Mouse (Mus musculus): ENCODE results near the gene Tprn. TPM values are rescaled to one million over a fixed set of nuclear protein-coding genes. Genes with fewer than 3 reads are reported as not detected.

Gene Tprn
- polyA plus RNA-seq, 1 experiment = 9.5 TPM

GRCm38 (mm10) chr2:25234551-25235220 lies 27.7 kb upstream of the Tprn start:
- no peak overlapping the region for H3K27ac ChIP-seq (ENCODE audit: insufficient read depth, low read length)
- no peak overlapping the region for H3K4me3 ChIP-seq (ENCODE audit: insufficient read depth, low read length)
- 0 out of 2 replicates have a peak, but pooled peaks cover 3% of the 10 kb centered on the region for H3K4me1 ChIP-seq (ENCODE audit: control insufficient read depth, insufficient read depth, low read length)
- TF ChIP-seq CTCF (IDR thresholded peaks at IDR 0.05; ENCODE audit: borderline replicate concordance, insufficient read depth, low read length) = no peak
- TF ChIP-seq POLR2A (IDR thresholded peaks at IDR 0.05; ENCODE audit: low read depth, low read length) = no peak

GRCm38 (mm10) chr2:25236614-25237013 lies 25.8 kb upstream of the Tprn start, which contains the start of gene Rnf224:
Gene Rnf224, minus strand, starts transcription at chr2:25236787.
- TF ChIP-seq CTCF (IDR thresholded peaks at IDR 0.05; ENCODE audit: borderline replicate concordance, insufficient read depth, low read length) (no peak), POLR2A (IDR thresholded peaks at IDR 0.05; ENCODE audit: low read depth, low read length) (no peak)
- no peak within 1 kb of the TSS for H3K27ac ChIP-seq (ENCODE audit: insufficient read depth, low read length)
- no peak within 1 kb of the TSS for H3K4me3 ChIP-seq (ENCODE audit: insufficient read depth, low read length)
- 0 out of 2 replicates have a peak, but pooled peaks cover 3% of the 10 kb centered on the region for H3K4me1 ChIP-seq (ENCODE audit: control insufficient read depth, insufficient read depth, low read length)

- Histone ChIP-seq H3K4me1 (ENCODE audit: control insufficient read depth, insufficient read depth, low read length) (0 out of 2 replicates have a peak, but pooled peaks cover 3% of the 10 kb centered on the region), H3K27ac (ENCODE audit: insufficient read depth, low read length) (no peak overlapping the region), H3K4me3 (ENCODE audit: insufficient read depth, low read length) (no peak overlapping the region)
- no peak for TF ChIP-seq POLR2A (IDR thresholded peaks at IDR 0.05; ENCODE audit: low read depth, low read length)
- no peak for TF ChIP-seq CTCF (IDR thresholded peaks at IDR 0.05; ENCODE audit: borderline replicate concordance, insufficient read depth, low read length)
These were observed 24.9 kb upstream of the Tprn start for GRCm38 (mm10) chr2:25237522-25237921.

GRCm38 (mm10) chr2:25238106-25238505 lies 24.3 kb upstream of the Tprn start:
- Histone ChIP-seq H3K4me1 (ENCODE audit: control insufficient read depth, insufficient read depth, low read length) (0 out of 2 replicates have a peak, but pooled peaks cover 3% of the 10 kb centered on the region), H3K4me3 (ENCODE audit: insufficient read depth, low read length) (no peak overlapping the region), H3K27ac (ENCODE audit: insufficient read depth, low read length) (no peak overlapping the region)
- TF ChIP-seq CTCF (IDR thresholded peaks at IDR 0.05; ENCODE audit: borderline replicate concordance, insufficient read depth, low read length) = no peak
- no peak for TF ChIP-seq POLR2A (IDR thresholded peaks at IDR 0.05; ENCODE audit: low read depth, low read length)

- Histone ChIP-seq H3K27ac (ENCODE audit: insufficient read depth, low read length) (no peak overlapping the region), H3K4me3 (ENCODE audit: insufficient read depth, low read length) (no peak overlapping the region), H3K4me1 (ENCODE audit: control insufficient read depth, insufficient read depth, low read length) (0 out of 2 replicates have a peak, but pooled peaks cover 3% of the 10 kb centered on the region)
- no peak for TF ChIP-seq CTCF (IDR thresholded peaks at IDR 0.05; ENCODE audit: borderline replicate concordance, insufficient read depth, low read length)
- no peak for TF ChIP-seq POLR2A (IDR thresholded peaks at IDR 0.05; ENCODE audit: low read depth, low read length)
These were observed 22.7 kb upstream of the Tprn start for GRCm38 (mm10) chr2:25239766-25240165.

GRCm38 (mm10) chr2:25240310-25240709 lies 22.1 kb upstream of the Tprn start:
- Histone ChIP-seq H3K4me1 (ENCODE audit: control insufficient read depth, insufficient read depth, low read length) (0 out of 2 replicates have a peak, but pooled peaks cover 3% of the 10 kb centered on the region), H3K4me3 (ENCODE audit: insufficient read depth, low read length) (no peak overlapping the region), H3K27ac (ENCODE audit: insufficient read depth, low read length) (no peak overlapping the region)
- TF ChIP-seq CTCF (IDR thresholded peaks at IDR 0.05; ENCODE audit: borderline replicate concordance, insufficient read depth, low read length) = no peak

- 0 out of 2 replicates have a peak overlapping the region, but pooled peaks have one; percentile 8 for H3K4me3 ChIP-seq (ENCODE audit: insufficient read depth, low read length)
These were observed 21.5 kb upstream of the Tprn start for GRCm38 (mm10) chr2:25240723-25241437.

GRCm38 (mm10) chr2:25241438-25241775 lies 21.0 kb upstream of the Tprn start:
- Histone ChIP-seq H3K27ac (ENCODE audit: insufficient read depth, low read length) (no peak overlapping the region), H3K4me3 (ENCODE audit: insufficient read depth, low read length) (no peak overlapping the region), H3K4me1 (ENCODE audit: control insufficient read depth, insufficient read depth, low read length) (0 out of 2 replicates have a peak, but pooled peaks cover 3% of the 10 kb centered on the region)
- TF ChIP-seq POLR2A (IDR thresholded peaks at IDR 0.05; ENCODE audit: low read depth, low read length) (no peak), CTCF (IDR thresholded peaks at IDR 0.05; ENCODE audit: borderline replicate concordance, insufficient read depth, low read length) (no peak)

More at GRCm38 (mm10) chr2:25240723-25241437, 21.5 kb upstream of the Tprn start:
- Histone ChIP-seq H3K4me1 (ENCODE audit: control insufficient read depth, insufficient read depth, low read length) (0 out of 2 replicates have a peak, but pooled peaks cover 3% of the 10 kb centered on the region), H3K27ac (ENCODE audit: insufficient read depth, low read length) (no peak overlapping the region)
- TF ChIP-seq POLR2A (IDR thresholded peaks at IDR 0.05; ENCODE audit: low read depth, low read length) (no peak; the same call in 1 of the 2 replicates), CTCF (IDR thresholded peaks at IDR 0.05; ENCODE audit: borderline replicate concordance, insufficient read depth, low read length) (no peak)

GRCm38 (mm10) chr2:25242101-25242506 lies 20.3 kb upstream of the Tprn start, which contains the start of the genes Rnf208 and Cysrt1:
Gene Rnf208, plus strand, starts transcription at chr2:25242255.
Gene Cysrt1, minus strand, starts transcription at chr2:25242452.
- H3K4me1 ChIP-seq (ENCODE audit: control insufficient read depth, insufficient read depth, low read length) = 0 out of 2 replicates have a peak, but pooled peaks cover 3% of the 10 kb centered on the region
- TF ChIP-seq CTCF (IDR thresholded peaks at IDR 0.05; ENCODE audit: borderline replicate concordance, insufficient read depth, low read length) = no peak
- TF ChIP-seq POLR2A (IDR thresholded peaks at IDR 0.05; ENCODE audit: low read depth, low read length) = no peak
- no peak within 1 kb of the TSS for H3K4me3 ChIP-seq (ENCODE audit: insufficient read depth, low read length)
- no peak within 1 kb of the TSS for H3K27ac ChIP-seq (ENCODE audit: insufficient read depth, low read length)

- H3K4me3 ChIP-seq (ENCODE audit: insufficient read depth, low read length) = no peak overlapping the region
- no peaks in the 10 kb centered on the region for H3K4me1 ChIP-seq (ENCODE audit: control insufficient read depth, insufficient read depth, low read length)
- TF ChIP-seq POLR2A (IDR thresholded peaks at IDR 0.05; ENCODE audit: low read depth, low read length) (no peak), CTCF (IDR thresholded peaks at IDR 0.05; ENCODE audit: borderline replicate concordance, insufficient read depth, low read length) (no peak)
- H3K27ac ChIP-seq (ENCODE audit: insufficient read depth, low read length) = no peak overlapping the region
These were observed 19.1 kb upstream of the Tprn start for GRCm38 (mm10) chr2:25243342-25243741.
